Mouse (Mus musculus) adrenal gland, postnatal 4 days (tissue): ENCODE results near the gene Zeb2. TPM values are rescaled to one million over a fixed set of nuclear protein-coding genes. Genes with fewer than 3 reads are reported as not detected.

Experiments used
- DNase-seq, 2 experiments: peaks; one replicate each; pipeline ENCODE4 v3.0.0; 2021 to 2022; ENCODE audit warnings: low spot score in 2 of 2, mixed read lengths in 2 of 2
- total RNA-seq, 2 experiments: library from RNA; stranded (reverse); gene quantifications; 2 replicates each; pipeline ENCODE4 v1.2.3; 2021

Gene Zeb2
- total RNA-seq, 2 experiments from 2014 or later: 169 to 173 TPM

- DNase-seq: no peak
These were observed 50.1 kb downstream of the Zeb2 start for GRCm38 (mm10) chr2:45067116-45067515.

- no peak for DNase-seq
These were observed 53.8 kb downstream of the Zeb2 start for GRCm38 (mm10) chr2:45063300-45063890.

DNA sequence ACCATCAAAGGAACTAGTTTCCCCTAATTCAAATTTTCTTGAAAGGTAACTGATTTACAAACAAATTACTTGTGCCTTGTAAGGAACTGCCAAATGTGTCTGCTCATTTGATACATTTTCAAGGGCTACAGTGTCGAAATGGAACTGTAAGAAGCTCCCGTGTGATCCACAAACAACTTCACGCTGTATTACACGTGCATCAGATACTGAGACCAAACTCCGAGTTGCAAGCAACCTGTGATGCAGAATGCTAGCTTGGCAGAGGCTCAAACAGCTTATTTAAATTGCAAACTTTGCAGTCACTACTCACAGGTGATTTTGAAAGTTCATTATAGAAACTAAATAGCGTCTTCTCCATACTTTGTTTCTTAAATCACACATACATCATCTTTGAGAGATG lies 55.1 kb downstream of the Zeb2 start:
- DNase-seq: no peak

DNA sequence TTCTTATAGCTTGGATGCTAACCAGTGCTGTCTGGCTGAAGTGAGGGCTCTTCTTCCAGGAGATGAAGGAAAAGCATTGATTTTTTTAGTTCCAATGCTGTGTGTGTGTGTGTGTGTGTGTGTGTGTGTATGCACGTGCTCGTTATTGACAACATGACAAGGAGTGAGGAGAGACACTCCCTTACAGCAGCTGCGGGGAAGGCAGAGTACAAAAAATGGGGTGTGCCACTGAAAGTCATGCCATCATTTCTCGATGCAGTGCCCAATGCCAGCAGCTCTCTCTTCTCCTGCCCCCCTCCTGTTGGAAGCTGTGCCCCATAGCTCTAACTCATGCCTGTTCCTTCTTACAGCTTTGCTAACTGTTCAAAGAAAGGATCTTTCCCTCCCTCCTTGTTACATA lies 56.4 kb downstream of the Zeb2 start:
- no peak for DNase-seq

GRCm38 (mm10) chr2:45060202-45060601 lies 57.0 kb downstream of the Zeb2 start:
- no peak for DNase-seq

DNA sequence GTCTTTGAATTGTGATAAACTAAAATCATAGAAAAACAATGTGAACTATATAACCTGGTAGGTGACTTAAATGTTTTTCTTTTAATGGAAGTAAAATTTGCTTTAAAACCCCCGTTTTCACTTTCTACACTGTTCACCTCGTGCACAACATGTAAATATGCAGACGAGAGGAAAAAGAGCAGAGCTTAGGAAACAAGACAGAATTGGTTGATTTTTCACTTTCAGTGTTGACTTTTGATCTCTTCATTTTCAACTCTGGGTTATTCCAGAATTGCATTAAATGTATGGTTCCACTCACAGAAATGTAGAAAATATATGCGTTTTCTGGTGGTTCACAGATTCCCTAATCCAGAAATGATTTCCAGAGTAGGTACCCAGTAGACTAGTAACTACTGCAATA lies 57.6 kb downstream of the Zeb2 start:
- no peak for DNase-seq

DNA sequence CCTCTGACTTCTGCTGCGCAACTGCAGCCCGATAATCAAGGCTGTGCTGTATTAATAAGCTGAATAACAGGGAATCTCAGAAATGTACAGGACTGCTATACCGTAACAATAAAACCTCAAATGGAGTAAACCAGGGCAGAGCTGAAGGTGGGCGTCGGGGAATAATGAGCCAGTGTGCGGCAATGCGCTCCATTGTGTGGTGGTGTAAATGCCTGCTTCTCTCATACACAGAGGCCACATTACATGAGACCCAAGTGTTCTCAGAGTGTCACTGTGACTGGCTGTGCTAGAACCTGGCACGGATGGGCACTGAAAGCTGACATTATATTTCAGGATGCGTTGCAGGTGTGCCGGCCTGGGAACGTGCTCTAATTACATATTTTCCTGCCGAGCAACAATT lies 58.2 kb downstream of the Zeb2 start:
- DNase-seq: no peak

- no peak for DNase-seq
These were observed 59.0 kb downstream of the Zeb2 start for GRCm38 (mm10) chr2:45058183-45058582.

DNA sequence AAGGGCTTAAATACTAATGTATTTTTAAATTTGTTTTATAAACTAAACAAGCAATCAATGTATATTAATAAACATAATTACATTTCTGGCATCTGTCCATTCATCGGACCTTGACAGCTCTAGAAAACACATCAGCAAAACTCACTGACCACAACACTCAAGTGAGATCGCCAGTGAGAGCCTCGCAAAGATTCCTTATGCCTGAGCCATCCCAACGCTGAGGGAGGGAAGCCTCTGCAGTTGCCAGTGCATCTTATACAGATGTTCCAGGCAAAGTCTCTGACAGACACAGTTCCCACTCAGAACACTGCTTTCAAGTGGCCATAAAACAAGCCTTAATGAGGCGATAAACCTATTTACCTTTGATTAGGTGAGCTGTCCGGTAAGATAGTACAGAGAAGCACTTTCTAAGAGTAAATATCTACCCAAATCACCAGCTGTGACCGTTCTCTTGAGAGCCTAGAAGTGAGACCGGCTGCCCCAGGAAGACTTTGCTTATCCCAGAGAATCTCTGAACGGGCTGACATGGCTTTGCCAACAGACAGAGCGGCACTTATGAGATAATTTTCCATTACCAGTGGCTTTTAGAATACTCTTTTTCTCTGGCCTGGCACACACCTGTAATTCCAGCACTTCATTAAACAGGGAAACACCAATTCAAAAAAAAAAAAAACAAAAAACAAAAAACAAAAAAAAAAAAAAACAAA lies 60.2 kb downstream of the Zeb2 start:
- no peak for DNase-seq

DNA sequence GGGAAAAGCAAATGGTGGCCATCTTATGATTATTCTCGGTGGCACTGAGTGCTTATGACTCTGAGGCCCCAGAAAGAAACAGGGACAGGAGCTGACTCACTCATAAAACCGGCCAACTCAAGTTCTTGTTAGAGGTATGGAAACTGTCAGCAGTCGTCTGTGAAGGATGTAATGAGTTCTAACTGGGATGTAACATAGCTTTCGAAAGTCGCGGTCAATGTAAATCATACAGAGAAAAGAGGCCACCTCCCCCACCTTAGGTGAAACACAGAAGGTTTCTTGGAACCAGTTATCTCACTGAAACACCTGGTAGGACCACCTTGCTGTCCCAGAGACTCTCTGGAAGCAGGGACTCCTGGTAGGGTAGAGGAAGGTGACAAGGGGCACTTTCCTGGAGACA lies 61.3 kb downstream of the Zeb2 start:
- DNase-seq: no peak

DNA sequence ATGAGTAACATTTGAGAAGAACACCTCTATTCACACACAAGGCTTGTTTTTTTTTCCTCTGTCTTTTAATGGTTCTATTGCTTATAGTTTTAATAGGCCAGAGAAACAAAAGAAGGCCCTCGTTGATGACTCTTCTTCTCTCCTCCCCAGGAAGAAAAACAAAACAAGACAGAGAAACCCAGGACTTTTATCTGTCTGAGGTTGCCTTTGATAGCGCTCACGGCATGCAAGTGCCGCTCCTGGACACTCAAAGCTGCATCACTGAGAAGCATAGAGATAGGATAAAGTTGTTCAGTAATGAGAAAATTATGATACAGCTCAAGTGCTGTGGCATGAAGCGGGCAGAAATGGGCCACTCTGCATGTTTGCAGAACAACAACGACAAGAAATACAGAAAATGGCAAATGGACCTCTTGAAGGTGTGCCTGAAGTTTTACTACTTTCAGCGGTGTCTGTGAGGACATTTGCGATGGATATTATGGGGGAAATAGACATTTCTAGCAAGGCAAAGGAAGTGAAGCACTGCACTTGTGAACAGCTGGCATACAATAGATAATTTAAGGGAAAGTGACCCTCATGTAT lies 62.1 kb downstream of the Zeb2 start:
- no peak for DNase-seq

- no peak for DNase-seq
These were observed 62.8 kb downstream of the Zeb2 start for GRCm38 (mm10) chr2:45054070-45055025.

DNA sequence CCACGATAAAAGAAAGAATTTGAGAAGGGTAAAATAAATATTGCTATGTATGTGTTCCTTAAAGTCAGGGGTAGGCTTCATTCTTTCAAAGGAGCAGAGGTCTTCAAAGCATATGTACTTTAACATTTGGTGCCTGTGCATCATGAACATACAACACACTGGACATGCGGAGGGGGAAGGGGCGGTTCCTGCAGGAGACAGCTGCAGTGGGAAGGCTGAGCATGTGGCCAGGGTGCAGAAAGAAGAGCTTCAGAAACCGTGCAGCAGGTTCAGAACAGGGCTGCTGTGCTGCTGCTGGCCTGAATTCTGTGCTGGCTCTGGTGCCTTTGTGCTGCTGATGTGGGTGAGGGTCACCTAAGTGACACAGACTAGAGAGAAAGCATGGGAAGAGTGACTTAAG lies 64.6 kb downstream of the Zeb2 start:
- no peak for DNase-seq

GRCm38 (mm10) chr2:45051321-45051720 lies 65.9 kb downstream of the Zeb2 start:
- no peak for DNase-seq

- DNase-seq: no peak
These were observed 67.3 kb downstream of the Zeb2 start for GRCm38 (mm10) chr2:45049923-45050322.

GRCm38 (mm10) chr2:45049279-45049678 lies 67.9 kb downstream of the Zeb2 start:
- no peak for DNase-seq

DNA sequence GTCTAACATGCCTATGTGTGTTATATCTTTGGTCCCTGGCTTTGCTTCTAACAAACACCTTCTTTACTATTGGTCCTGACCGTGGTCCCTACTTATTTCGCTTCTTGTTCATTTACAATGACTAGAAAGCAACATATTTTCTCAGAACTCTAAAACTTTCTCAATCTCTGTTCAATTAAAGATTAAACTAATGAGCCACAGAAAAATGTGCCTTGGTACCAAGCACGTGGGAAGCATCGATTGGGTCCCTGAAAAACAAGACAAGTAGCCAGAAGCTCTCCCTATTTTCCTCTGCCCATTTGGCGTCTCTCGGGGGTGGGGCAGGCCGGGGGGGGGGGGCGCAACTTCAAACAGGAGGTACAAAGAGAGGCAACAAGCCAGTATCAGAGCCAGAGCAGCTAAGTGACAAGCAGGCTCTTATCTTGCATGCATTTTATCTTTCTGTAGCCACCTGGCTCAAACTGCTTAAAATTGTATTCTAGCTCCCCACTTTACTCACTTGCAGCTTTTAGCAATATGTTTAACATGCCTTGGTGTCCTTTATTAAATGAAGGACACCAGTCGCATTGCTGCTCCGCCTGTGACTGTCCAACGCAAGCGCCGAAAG lies 76.4 kb downstream of the Zeb2 start:
- DNase-seq: no peak

DNA sequence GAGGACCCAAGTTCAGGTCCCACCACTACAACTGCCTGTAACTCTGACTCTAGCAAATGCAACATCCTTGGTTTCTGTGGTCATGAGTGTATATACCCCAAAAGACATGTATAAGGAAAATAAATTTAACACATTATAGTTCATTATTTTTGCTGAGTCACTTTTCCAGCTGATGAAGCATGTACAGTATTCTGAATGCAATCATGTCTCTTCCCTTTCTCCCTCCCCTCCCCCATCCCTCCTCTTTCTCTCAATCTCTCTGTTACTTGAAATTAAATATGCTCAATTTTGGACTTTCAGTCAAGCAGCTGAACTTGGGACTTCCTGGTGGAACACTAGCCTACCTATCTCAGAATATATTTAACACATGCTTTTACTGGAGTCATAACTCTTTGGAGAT lies 77.7 kb downstream of the Zeb2 start:
- DNase-seq: no peak

- no peak for DNase-seq
These were observed 89.0 kb downstream of the Zeb2 start for GRCm38 (mm10) chr2:45028091-45028638.

DNA sequence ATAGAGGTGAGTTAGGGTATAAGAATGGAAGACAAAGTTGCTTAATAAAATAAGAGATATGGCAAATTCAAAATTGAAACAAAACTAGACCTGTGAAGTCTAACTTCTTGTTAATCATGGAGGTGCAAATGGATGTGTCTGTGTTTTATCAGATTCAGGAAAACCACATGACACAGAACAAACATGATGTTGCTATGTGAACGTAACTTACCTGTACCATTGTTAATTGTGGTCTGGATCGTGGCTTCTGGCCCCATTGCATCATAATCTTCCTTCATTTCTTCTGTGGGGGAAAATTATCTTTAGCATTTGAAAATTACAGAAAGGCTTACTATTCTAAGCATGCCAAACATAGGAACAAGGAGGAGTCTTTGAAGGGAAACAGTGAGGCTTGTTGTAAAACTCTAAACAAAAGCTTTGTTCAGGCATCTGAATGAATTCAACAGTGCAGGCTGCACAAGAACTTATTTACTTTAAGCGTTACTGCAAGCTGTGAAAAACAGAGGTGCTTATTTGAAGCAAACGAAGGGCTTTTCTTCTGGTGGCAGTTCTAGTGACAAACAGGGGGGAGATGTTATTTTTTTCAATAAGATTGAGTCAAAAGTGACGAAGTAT lies 99.9 kb downstream of the Zeb2 start:
- DNase-seq: no peak

GRCm38 (mm10) chr2:45013325-45013724 lies 103.9 kb downstream of the Zeb2 start:
- no peak for DNase-seq
